Mouse (Mus musculus) right cerebral cortex, adult 18-20 months (tissue): Measurements from ENCODE around the gene Dnttip1.
A peak's percentile ranks its signal among the peaks of the same experiment; 100 is the strongest.
"Not testable (repeated sequence)": the region's sequence is repeated elsewhere in the genome, so short reads cannot be mapped to it uniquely, and the experiment has no call there.

Source experiments
- DNase-seq: peaks from one replicate; pipeline ENCODE4 v3.0.0; 2022; ENCODE audit warnings: mixed read lengths

The Dnttip1 gene

GRCm38 (mm10) chr2:164783926-164784581 lies 38.3 kb downstream of the Dnttip1 start:
- no peak for DNase-seq

- no peak for DNase-seq
Measured at GRCm38 (mm10) chr2:164784869-164785420, 39.2 kb downstream of the Dnttip1 start.

- DNase-seq, result peak; percentile 92
Measured at GRCm38 (mm10) chr2:164785481-164786387, 40.0 kb downstream of the Dnttip1 start, which contains the start of gene Snx21. Snx21 (plus strand) TSS chr2:164785823.

- DNase-seq, result no peak
Measured at GRCm38 (mm10) chr2:164786388-164786885, 40.7 kb downstream of the Dnttip1 start.

GRCm38 (mm10) chr2:164787032-164787431 lies 41.2 kb downstream of the Dnttip1 start:
- no peak for DNase-seq

GRCm38 (mm10) chr2:164787779-164788178 lies 42.0 kb downstream of the Dnttip1 start:
- DNase-seq, result no peak

GRCm38 (mm10) chr2:164788411-164788810 lies 42.6 kb downstream of the Dnttip1 start:
- no peak for DNase-seq

GRCm38 (mm10) chr2:164790451-164790850 lies 44.7 kb downstream of the Dnttip1 start:
- no peak for DNase-seq

GRCm38 (mm10) chr2:164791841-164792261 lies 46.1 kb downstream of the Dnttip1 start:
- DNase-seq, result no peak

- no peak for DNase-seq
Measured at GRCm38 (mm10) chr2:164792400-164793190, 46.8 kb downstream of the Dnttip1 start.

GRCm38 (mm10) chr2:164793236-164793635 lies 47.5 kb downstream of the Dnttip1 start:
- DNase-seq, result peak; percentile 59

- no peak for DNase-seq
Measured at GRCm38 (mm10) chr2:164793772-164794171, 48.0 kb downstream of the Dnttip1 start.

GRCm38 (mm10) chr2:164794293-164794692 lies 48.5 kb downstream of the Dnttip1 start:
- peak; percentile 85 for DNase-seq

GRCm38 (mm10) chr2:164795868-164796267 lies 50.1 kb downstream of the Dnttip1 start:
- no peak for DNase-seq

GRCm38 (mm10) chr2:164798554-164798953 lies 52.8 kb downstream of the Dnttip1 start:
- DNase-seq, result not testable (repeated sequence)

GRCm38 (mm10) chr2:164800252-164801004 lies 54.6 kb downstream of the Dnttip1 start:
- no peak for DNase-seq

- DNase-seq, result no peak
Measured at GRCm38 (mm10) chr2:164803201-164803920, 57.6 kb downstream of the Dnttip1 start.

GRCm38 (mm10) chr2:164803921-164804313 lies 58.1 kb downstream of the Dnttip1 start:
- DNase-seq, result no peak

GRCm38 (mm10) chr2:164804533-164805331 lies 58.9 kb downstream of the Dnttip1 start, which contains the start of the genes Acot8 and Zswim3:
Acot8 (minus strand) TSS chr2:164804882.
Zswim3 (plus strand) TSS chr2:164805098.
- peak; percentile 98 for DNase-seq

GRCm38 (mm10) chr2:164805332-164805718 lies 59.5 kb downstream of the Dnttip1 start:
- no peak for DNase-seq
